Mouse (Mus musculus): ENCODE results near the gene Ccdc153.

GRCm38 (mm10) chr9:44254508-44255135 lies 14.1 kb downstream of the Ccdc153 start:
- TF ChIP-seq CTCF (IDR thresholded peaks at IDR 0.05; ENCODE audit: extremely low read depth, insufficient read depth, low read length) (no peak), POLR2A (IDR thresholded peaks at IDR 0.05; ENCODE audit: extremely low read depth, insufficient read depth, low read length) (no peak)

Measured in cortical plate, adult 2 months (tissue).